18 mouse cellular contexts compared by ENCODE assay signal in genomic region chr6:99220472-99220871, GRCm38 (mm10).
"Had no signal": no experiment of that assay in that cellular context is flagged by ENCODE, and none has a peak within 500 bp of the region (broad histone marks: within the 10 kb centered on the region; RNA-seq: fewer than 3 reads in every experiment).

No protein-coding gene starts in this region.

- H3K27me3 ChIP-seq: limb, embryonic 15.5 days; liver, embryonic 12.5 days; megakaryocyte, embryonic 14.5 days; stomach, embryonic 15.5 days had no signal

- H3K36me3 ChIP-seq: limb, embryonic 15.5 days; liver, embryonic 12.5 days; stomach, embryonic 15.5 days had no signal

- ATAC-seq: liver, embryonic 12.5 days had no signal

- DNase-seq: kidney, adult 9 months; kidney, postnatal 36 days; layer of hippocampus, adult 9-11 months; layer of hippocampus, postnatal 36 days; lung, embryonic 14.5 days; lung, postnatal 10 days; retina, postnatal 1 day; right cerebral cortex, postnatal 4 days; spleen, adult 18-20 months; thymus, adult 2 months; thymus, postnatal 36 days had no signal

- H3K9ac ChIP-seq: limb, embryonic 15.5 days; liver, embryonic 12.5 days; lung, embryonic 14.5 days; stomach, embryonic 15.5 days had no signal

- H3K4me2 ChIP-seq: limb, embryonic 15.5 days; liver, embryonic 12.5 days; lung, embryonic 14.5 days; midbrain, embryonic 11.5 days; stomach, embryonic 15.5 days had no signal

- H3K4me3 ChIP-seq: limb, embryonic 15.5 days; liver, embryonic 12.5 days; megakaryocyte, embryonic 14.5 days; stomach, embryonic 15.5 days had no signal

- H3K27ac ChIP-seq: kidney, postnatal 0 days; limb, embryonic 15.5 days; liver, embryonic 12.5 days; macrophage; stomach, embryonic 15.5 days had no signal

- H3K4me1 ChIP-seq: limb, embryonic 15.5 days; liver, embryonic 12.5 days; megakaryocyte, embryonic 14.5 days; stomach, embryonic 15.5 days had no signal

- H3K9me3 ChIP-seq: limb, embryonic 15.5 days; liver, embryonic 12.5 days; megakaryocyte, embryonic 14.5 days; stomach, embryonic 15.5 days had no signal
